Mouse (Mus musculus) thymus, postnatal 14 days (tissue): ENCODE measurements around the gene Slc7a11.
"Not testable (repeated sequence)": the region's sequence is repeated elsewhere in the genome, so short reads cannot be mapped to it uniquely, and the experiment has no call there.

ENCODE experiments used
- DNase-seq: peaks from one replicate; pipeline ENCODE4 v3.0.0; 2021

Slc7a11 gene

DNA sequence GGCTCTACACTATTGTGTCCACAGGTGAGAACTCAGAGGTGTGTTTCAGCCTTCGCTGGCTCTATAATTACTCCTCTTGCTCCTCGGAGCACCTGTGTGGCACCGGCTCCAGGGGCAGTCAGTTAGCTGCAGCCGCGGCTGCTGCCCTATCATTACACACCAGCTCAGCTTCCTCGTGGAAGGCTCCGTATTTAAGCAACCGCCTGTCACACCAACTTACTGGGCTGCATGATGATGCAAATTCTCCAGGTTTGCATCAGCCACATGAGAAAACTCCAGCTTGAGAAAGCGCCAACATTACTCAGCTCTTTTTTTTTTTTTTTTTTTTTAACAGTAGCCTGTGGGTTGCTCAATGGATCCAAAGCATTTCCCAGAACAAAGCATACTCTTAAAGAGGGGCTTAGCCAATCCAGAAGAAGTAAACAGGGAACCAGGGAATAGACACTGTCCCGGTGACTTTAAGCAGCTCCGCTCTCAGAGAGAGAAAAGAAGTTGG lies at the start of gene Slc7a11:
TSS of gene Slc7a11 (minus strand) at position 194 of the 496 bp plus-strand sequence.
- peak; percentile 75 for DNase-seq

DNA sequence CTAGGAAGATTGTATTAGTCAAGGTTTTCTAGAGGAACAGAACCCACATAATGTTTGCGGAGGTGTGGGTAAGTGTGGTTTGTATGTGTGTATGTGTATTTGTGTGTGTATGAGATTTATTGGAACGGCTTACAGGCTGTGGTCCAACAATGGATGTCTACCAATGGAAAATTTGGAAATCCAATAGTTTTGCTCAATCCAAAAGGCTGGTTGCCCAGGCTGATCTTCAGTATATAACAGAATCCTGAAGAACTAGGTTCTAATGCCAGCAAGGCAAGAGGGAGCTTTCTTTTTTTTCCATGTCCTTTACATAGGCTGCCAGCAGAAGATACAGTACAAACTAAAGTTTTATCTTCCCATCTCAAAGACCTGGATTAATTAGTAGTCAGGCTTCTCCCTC lies 48.3 kb upstream of the Slc7a11 start:
- no peak for DNase-seq

DNA sequence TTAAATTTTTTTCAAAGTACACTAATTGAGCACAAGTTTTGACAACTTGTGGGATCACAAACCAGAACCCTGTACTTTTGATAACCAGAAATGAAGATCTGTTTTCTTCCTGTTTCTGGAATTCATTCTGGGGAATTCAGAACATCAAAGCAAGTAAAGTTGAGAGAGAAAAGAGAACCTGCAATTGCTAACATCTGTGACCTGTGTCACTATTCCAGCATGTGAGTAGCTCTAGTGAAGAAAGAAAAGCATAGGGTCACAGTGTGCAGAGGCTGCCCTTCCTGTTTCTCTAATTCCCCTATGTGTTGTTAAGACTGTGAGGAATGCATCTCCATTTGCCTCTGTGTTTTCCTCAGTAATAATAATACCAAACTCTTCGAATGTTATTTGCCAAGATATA lies 40.7 kb upstream of the Slc7a11 start:
- no peak for DNase-seq

DNA sequence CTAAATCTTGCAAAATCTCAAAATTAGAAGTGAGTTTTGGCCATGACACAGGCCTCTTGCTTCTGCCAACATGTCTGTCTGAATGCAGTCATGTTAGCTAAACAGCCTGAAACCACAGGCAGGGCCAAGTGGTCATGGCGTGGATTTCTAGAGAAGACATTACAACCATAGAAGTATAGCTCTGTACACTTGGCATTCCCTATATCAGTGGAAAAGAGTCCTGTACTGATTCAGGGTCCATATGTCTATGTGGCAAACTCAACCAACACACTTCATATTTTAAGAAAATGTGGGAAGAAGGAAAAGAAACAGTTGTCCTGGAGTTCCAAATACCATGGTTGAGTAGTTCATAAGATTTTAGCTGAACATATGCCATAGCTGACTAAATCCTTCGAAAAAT lies 18.8 kb upstream of the Slc7a11 start:
- DNase-seq = no peak

DNA sequence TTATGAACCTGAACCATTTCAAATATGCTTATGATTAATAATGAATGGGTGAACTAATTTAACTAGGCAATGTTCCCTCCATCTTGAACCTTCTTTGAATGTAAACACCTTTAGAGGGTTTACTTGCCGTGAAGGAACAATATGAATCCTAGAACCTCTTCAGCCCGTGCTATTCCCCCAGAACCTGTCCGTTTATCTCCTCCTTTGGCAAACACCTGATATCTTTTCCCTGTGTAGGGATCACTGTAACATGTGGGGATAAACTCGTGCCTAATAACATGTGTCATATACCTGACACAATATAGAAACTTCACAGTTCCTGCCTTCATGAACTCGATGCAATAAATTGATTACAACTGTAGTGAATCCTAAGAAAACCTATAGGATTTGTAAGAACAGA lies 13.7 kb upstream of the Slc7a11 start:
- no peak for DNase-seq

DNA sequence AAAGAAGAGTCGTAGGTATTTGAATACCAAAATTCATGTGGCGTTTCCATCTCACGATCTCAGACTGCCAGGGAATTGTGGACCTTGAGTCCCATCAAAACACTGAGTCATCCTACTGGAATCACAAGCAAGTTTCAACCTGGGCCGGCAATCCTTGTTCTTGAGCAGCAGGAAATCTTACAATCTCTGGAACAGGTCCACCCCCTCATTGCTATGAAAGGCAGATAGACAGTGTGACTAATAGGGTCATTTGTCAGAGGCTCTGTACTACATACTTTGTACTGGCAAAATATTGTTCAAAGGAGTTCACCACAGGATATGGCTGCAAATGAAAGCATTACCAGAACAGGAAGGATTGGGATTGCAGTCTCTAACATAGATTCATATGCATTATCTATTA lies 13.2 kb upstream of the Slc7a11 start:
- no peak for DNase-seq

DNA sequence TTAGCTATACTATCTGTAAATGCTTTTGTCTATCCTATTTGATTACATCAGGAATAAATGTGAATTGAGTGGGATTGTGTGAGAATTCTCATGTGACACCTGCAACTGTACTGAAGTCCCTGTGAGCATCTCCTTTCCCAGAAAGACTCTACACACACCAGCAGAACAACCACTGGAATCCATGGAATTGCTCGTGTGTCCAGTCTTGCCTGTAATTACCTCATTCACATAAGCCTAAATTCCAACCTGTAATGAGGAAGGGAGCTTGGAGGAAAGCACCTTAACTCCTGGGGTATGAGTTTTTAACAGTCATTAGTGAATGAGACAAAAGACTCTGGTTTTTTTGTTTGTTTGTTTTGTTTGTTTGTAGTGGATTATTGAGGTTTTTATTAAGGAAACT lies 12.6 kb upstream of the Slc7a11 start:
- no peak for DNase-seq

DNA sequence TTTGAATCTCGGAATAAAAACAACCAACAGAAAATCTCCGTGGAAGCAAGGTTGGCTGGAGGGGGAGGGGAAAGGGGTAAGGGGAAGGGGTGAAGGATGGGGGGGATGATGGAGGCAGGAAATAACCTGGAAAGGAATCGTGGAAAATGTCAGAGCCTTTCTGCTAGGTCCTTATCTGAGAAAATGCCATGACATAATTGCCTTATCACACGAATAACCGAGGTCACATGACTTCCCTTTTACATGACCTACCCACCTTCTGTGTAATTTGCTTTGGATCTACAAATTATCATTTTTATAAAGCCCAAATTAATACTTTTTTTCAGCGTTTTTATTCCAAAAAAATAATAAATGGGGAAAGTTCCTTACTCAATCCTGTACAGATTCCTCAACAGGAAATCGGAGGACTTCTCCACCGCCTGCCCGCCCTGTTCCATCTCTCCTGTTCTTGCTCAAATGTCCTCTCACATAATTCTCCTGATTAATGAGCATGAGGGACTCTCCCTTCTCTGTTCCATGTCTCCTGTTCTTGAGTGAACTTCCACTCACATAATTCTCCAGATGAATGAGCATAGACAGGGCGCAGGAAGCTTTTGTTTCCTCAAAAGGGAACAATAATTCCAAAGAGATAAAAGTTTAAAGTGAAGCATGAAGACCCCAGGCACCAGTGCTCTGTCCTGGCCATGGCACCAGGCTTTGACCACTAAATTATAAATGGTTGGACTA lies 1.8 kb upstream of the Slc7a11 start:
- no peak for DNase-seq

DNA sequence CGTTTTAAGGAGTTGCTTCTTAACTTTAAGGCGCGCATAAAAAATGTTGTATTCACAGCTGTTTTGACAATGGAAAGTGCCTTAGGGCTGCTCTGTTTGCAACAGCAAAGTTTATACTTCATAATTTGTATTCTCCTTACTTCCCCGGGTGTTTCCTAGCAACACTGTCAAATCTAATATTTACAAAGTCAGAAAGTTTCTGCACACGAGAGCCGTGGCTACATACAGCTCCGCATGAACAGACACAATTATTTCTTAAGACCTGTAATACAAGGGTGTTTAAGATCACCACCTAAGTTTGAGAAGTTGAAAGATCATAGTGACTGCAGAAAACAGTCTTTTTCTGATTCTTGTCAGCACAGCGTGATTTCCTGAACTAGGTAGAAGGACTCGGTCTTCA lies 528 bp upstream of the Slc7a11 start:
- DNase-seq = peak; percentile 16

DNA sequence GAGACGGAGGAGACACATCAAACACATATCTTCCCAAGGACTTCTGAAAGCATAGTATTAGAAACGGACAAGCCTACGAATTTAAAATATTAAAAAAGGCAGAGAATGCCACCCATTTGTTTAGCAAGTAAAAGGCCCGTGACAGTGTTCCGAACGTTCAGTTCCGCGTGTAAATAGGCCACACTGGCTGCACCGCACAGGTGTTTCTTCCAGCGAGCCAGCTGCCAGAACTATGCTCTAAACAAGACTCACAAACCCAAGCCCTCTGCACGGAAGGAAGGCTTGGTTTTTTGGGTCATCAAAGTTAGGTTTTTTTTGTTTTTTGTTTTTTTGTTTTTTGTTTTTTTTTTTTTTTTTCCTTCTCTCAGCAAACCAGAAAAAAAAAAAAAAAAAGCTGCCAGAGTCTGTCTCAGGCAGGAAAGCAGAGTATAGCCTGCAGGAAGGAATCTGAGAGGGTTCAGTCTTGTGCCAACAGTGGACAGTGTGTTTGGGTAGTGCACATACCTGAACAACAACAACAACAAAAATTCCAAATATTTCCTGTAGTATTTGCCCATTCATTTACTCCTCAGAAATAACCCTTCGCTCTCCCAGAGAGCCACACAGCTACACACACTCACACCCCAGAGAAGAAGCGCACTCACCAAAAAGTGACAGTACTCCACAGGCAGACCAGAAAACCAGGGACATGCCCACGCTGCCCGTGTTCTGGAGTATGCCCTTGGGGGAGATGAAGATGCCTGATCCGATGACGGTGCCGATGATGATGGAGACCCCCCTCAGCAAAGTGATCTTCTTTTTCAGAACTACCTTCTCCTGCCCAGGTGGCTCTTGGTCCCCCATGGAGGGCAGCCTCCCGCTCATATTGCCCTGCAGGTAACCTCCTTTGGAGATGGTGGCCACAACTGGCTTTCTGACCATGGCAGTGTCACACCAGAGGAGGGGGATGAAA lies 797 bp downstream of the Slc7a11 start:
- peak; percentile 86 for DNase-seq

DNA sequence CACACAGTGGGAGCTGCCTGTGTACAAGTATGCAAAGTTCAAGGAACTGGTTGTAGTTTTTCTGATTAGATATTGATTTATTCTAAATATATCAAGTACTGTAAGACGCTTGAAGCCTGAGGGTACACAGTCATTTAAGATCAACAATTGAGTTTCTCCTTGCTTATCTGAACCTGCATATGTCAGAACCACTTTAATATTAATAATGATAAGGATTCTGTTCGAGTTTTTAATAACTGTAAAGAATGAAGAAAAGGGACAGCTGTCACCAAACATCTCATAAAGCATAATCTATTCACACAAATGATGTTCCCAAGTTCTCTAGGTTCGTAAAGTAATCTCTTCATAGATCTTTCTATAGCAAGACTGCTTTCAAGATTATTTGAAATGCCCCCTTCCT lies 2.1 kb downstream of the Slc7a11 start:
- no peak for DNase-seq

DNA sequence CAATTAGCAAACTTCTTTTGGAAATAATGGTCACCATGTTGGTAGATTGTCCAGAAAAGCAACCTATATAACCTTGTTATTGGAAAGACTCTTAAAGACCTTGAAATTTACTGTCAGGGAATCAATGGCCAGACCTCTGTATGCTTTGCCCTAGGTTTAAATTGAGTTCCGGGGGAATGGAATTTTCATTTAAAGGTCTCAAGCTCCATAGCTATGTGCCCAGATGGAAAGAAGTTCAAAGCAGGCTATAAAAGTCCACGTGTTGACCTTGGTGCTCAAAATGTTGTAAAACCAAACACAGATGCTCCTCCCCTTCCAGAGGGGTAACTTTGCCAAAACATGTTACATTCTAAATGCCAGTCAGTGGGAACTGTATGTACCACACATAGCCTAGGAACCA lies 3.0 kb downstream of the Slc7a11 start:
- DNase-seq = no peak

DNA sequence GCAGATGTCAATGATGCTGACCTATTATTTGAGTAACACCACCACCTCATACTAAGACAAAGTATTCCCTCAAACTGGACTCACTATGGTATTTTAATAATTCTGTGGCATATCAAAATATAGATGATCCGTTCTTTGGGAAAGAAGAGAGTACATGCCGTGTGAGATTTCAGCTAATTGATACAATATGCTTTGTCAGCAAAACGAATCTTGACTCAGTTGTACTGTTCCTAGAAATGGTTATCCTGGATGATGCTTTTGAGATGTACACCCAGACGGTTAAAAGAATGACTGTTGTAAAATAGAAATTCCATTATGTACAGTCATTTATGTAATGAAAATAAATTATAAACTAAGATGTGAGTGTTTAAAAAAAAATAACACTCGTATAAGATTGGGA lies 4.0 kb downstream of the Slc7a11 start:
- no peak for DNase-seq

DNA sequence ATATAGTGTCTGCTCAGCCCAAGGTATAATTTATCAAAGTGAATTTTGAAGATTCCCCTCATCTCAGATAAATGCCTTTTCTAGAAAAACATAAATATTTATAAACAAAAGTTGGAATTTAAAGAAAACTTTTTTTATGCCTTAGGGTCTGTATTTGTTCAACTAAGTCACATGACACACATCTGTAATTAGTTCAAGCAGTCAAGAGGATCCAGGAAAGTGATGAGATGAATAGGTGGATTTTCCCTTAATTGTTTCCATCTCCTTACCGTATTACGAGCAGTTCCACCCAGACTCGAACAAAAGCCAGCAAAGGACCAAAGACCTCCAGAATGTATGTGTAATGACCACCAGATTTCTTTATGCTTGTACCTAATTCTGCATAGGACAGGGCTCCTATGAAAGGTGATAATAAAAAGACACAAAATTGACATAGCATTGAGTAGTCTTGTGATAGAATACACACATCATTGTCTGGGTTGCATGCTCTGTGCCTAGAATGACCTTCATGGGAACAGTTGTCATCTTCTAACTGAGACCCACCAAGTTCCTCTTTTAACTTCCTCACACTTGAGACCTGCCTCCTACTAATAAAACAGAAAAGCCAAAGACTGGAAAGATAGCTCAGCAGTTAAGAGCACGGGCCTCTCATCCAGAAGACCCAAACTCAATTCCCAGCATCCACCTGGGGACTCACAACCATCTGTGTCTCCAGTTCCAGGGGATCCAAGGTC lies 4.7 kb downstream of the Slc7a11 start:
- DNase-seq = no peak

DNA sequence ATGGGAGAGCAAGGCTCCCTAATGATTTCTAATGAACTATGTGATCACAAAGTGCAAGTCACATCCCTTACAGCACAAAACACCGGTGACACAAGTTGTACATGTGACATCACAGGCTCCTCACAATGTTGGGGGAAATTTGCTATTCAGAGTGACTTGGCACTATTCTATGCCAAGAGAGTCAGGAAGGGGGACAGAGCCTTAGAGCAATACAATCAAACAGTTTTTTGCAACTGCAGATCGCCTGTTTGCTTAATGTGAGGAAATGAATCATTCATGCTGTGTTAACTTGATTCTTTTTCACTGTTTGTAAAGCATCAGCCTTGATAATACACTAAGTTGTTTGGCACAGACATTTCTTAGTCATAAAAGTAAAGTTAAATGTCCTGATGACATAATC lies 5.3 kb downstream of the Slc7a11 start:
- DNase-seq = not testable (repeated sequence)

DNA sequence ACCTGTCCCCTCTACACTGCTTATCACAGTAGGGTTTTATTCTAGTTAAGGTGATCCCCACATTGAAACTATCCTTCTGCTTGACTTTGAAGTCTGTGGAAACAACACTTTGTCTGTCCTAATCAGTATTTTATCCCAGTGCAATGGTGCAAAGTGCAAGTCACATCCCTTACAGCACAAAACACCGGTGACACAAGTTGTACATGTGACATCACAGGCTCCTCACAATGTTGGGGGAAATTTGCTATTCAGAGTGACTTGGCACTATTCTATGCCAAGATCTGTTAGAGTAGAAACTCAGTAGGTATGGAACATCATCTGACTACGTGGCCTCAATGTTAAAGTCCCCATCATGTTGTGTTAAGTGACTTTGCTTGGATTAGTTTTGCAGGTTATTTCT lies 7.0 kb downstream of the Slc7a11 start:
- not testable (repeated sequence) for DNase-seq

DNA sequence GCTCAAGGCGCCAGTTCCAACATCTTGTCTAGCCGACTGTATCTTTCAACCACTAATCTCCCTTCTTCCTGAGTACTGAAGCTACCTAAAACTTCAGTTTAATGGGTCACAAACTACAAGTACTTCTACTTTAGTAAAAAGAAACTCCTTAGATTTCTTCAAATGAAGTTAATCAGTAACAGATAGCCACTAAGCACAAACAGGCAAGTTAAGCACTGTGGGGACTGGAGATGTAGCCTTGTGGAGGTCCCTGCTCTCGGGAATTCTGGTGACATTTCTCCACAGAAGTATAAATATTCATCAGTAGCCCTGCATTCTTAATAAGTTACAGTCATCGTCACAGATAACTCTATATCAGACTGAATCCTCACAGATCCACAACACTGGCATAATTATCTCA lies 9.6 kb downstream of the Slc7a11 start:
- no peak for DNase-seq

DNA sequence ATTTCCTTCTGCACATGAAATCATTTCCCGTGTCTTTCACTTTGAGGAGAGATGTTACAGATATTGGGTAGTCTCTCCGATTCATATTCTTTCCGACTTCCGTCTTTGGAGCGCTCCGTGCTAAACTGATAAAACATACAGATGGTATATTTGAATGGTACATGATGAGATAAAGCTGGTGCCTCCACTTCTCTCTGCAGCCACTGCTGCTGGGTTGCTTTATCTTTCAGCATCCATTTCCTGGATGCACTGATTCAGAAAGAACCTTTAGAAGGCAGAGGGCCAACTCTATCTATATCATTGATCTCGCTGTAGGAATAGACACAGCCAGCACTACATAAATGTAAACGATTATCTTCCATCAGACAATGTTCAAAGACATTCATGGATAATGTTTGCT lies 12.6 kb downstream of the Slc7a11 start:
- DNase-seq = no peak

DNA sequence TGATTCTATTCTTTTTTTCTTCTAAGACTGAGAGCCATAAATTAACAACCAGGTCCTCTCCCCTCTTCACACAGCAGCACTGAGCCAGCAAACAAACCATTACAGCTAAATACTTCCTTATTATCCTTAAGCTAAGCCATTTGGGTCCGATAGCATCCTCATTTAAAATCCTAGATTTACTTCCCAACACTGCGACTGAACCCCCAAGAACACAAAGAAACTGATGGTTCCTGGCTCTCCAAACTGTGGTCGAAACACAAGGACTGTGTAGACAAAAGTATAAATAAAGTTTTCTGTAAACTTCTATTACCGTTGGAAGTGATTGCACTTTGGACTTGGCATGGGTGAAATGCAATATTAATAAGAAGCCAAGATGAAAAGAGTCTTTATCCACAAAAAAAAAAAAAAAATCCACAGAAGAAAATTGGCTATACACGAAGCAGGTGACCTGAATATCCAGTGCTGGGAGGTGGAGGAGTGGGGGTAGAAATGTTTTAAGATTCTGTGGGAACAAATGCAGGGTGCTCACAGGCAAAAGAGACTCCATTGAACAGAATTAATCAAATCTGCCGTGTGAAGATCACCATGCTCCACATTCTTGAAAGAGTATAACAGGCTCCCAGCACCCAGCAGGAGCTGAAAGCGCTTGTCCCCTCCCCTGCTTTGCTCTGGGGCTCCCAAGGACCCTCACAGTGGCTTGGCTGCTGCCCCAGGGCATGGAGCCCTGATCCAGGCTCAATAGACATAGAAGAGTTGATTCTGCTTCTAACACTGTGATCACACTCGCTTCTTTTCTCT lies 21.7 kb downstream of the Slc7a11 start:
- DNase-seq = no peak

DNA sequence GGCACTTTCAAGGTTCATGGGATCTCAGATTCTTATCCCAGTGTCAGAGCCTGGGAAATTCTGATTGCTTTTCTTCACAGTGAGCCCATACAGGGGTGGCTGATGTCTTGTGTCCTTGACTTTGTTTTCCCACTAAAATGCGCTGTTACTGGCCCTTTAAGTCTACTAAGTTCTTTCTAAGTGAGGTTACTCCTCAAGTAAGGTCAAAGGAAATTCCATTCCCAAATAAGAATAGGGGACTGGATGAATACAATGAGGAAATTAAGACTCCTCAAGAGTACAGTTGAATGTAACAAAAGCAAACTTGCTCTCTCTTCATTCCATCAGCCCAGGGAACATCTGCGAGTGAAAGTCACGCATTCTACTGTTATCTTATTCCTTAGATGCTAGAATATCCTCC lies 24.3 kb downstream of the Slc7a11 start:
- no peak for DNase-seq

DNA sequence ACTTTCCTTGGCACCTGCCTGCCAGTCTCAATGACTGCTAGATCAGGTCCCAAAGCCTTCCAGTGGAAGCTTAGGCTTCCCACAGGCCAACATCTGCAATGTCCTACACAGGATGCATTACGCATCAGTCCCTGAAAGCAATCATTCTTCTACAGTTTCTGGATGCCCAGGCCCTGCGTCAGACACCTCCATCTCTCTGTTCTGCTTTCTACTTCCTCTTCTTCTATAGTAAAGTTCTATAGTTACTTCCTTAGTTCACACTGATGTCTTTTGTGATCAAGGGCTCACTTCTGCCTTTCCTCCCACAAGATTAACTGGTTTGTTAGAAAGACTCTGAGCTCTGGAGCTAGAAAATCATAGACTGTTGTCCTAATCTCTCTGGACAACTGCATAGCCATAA lies 36.6 kb downstream of the Slc7a11 start:
- DNase-seq = no peak

DNA sequence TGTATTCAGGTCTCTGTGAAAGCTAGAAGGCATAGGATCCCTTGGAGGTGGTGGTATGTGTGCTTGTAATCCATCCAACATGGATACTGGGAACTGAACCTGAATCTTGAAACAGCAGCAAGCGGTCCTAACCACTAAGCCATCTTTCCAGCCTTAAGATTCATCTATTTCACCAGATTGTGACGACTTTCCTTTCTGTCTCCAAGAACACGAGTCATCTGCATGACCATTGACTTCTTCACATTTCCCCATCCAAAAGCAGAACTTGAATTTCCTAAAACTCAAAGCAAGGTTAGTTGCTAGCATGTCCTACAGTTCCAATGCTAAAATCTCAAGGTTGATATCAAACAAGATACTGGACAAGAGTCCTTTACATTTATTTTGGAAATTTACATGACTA lies 37.5 kb downstream of the Slc7a11 start:
- no peak for DNase-seq

DNA sequence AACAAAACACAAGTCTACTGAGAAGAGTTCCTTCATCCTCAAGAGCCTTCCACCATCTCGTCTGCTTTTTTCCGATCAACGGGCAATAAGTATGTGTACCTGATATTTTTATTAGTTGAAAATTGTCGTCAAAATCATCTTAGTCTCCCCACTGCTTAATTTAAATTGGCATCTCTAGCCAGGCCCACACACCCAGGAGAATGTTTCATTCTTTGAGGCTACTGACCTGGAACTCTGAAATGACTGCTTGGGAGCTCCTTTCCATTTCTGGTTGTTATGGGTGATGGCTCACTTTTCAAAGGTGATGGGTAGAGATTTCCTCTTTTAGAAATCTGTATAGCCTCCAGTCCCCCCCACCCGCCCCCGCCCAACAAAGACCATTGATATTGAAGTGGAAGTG lies 54.6 kb downstream of the Slc7a11 start:
- DNase-seq = no peak
